Mouse (Mus musculus): ENCODE results near the gene Rimbp2. TPM values are rescaled to one million over a fixed set of nuclear protein-coding genes. Genes with fewer than 3 reads are reported as not detected.
"Not testable (repeated sequence)": the region's sequence is repeated elsewhere in the genome, so short reads cannot be mapped to it uniquely, and the experiment has no call there.

Gene Rimbp2
- polyA plus RNA-seq, 1 experiment from 2014 or later: 0.15 TPM

- H3K27me3 ChIP-seq: peaks cover 5% of the 10 kb centered on the region
- no peak overlapping the region for H3K4me3 ChIP-seq (replicated peaks)
- H3K4me1 ChIP-seq (replicated peaks): no peaks in the 10 kb centered on the region
- 75% methylated on average over 9 of the region's 9 CpGs for WGBS
- H3K36me3 ChIP-seq: no peaks in the 10 kb centered on the region
- no peak overlapping the region for H3K27ac ChIP-seq
- H3K9me3 ChIP-seq: no peaks in the 10 kb centered on the region
- no peak for ATAC-seq (ENCODE audit: insufficient number of reproducible peaks, insufficient read depth, low FRiP score, low TSS enrichment, low read depth)
- H3K9ac ChIP-seq (replicated peaks): no peak overlapping the region
- H3K4me2 ChIP-seq: no peak overlapping the region
Measured at GRCm38 (mm10) chr5:128745206-128745605, 208.1 kb downstream of the Rimbp2 start.

GRCm38 (mm10) chr5:128744351-128744750 is 208.9 kb downstream of the Rimbp2 start:
- WGBS: 82% methylated on average over 6 of the region's 6 CpGs
- H3K4me3 ChIP-seq (replicated peaks): no peak overlapping the region
- peaks cover 12% of the 10 kb centered on the region for H3K27me3 ChIP-seq
- H3K36me3 ChIP-seq: no peaks in the 10 kb centered on the region
- H3K4me1 ChIP-seq (replicated peaks): no peaks in the 10 kb centered on the region
- no peak overlapping the region for H3K27ac ChIP-seq
- no peak overlapping the region for H3K4me2 ChIP-seq
- no peak overlapping the region for H3K9ac ChIP-seq (replicated peaks)
- no peak for ATAC-seq (ENCODE audit: insufficient number of reproducible peaks, insufficient read depth, low FRiP score, low TSS enrichment, low read depth)
- no peaks in the 10 kb centered on the region for H3K9me3 ChIP-seq

- no peaks in the 10 kb centered on the region for H3K4me1 ChIP-seq (replicated peaks)
- WGBS: 32% methylated on average over 8 of the region's 8 CpGs
- H3K4me3 ChIP-seq (replicated peaks): no peak overlapping the region
- no peak for ATAC-seq (ENCODE audit: insufficient number of reproducible peaks, insufficient read depth, low FRiP score, low TSS enrichment, low read depth)
- H3K36me3 ChIP-seq: no peaks in the 10 kb centered on the region
- peaks cover 33% of the 10 kb centered on the region for H3K27me3 ChIP-seq
- no peaks in the 10 kb centered on the region for H3K9me3 ChIP-seq
- H3K27ac ChIP-seq: no peak overlapping the region
- H3K9ac ChIP-seq (replicated peaks): no peak overlapping the region
- H3K4me2 ChIP-seq: no peak overlapping the region
Measured at GRCm38 (mm10) chr5:128739838-128740171, 213.5 kb downstream of the Rimbp2 start.

GRCm38 (mm10) chr5:128739168-128739837 is 214.0 kb downstream of the Rimbp2 start:
- no peak overlapping the region for H3K4me2 ChIP-seq
- no peak for ATAC-seq (ENCODE audit: insufficient number of reproducible peaks, insufficient read depth, low FRiP score, low TSS enrichment, low read depth)

GRCm38 (mm10) chr5:128735921-128736320 is 217.4 kb downstream of the Rimbp2 start:
- Histone ChIP-seq H3K27ac (no peak overlapping the region), H3K36me3 (no peaks in the 10 kb centered on the region), H3K4me3 (replicated peaks) (no peak overlapping the region), H3K27me3 (peaks cover 33% of the 10 kb centered on the region), H3K4me1 (replicated peaks) (no peaks in the 10 kb centered on the region), H3K4me2 (no peak overlapping the region), H3K9ac (replicated peaks) (no peak overlapping the region), H3K9me3 (no peaks in the 10 kb centered on the region)
- WGBS: 77% methylated on average over 22 of the region's 22 CpGs
- no peak for ATAC-seq (ENCODE audit: insufficient number of reproducible peaks, insufficient read depth, low FRiP score, low TSS enrichment, low read depth)

More at GRCm38 (mm10) chr5:128739168-128739837, 214.0 kb downstream of the Rimbp2 start:
- Histone ChIP-seq H3K4me3 (replicated peaks) (no peak overlapping the region), H3K36me3 (no peaks in the 10 kb centered on the region), H3K9ac (replicated peaks) (no peak overlapping the region), H3K27ac (no peak overlapping the region), H3K27me3 (peaks cover 33% of the 10 kb centered on the region), H3K9me3 (no peaks in the 10 kb centered on the region), H3K4me1 (replicated peaks) (no peaks in the 10 kb centered on the region)
- WGBS: 42% methylated on average over 13 of the region's 17 CpGs

- H3K4me3 ChIP-seq (replicated peaks): no peak overlapping the region
- H3K27me3 ChIP-seq: peaks cover 17% of the 10 kb centered on the region; the same call in 1 of the 2 replicates
- ATAC-seq (ENCODE audit: insufficient number of reproducible peaks, insufficient read depth, low FRiP score, low TSS enrichment, low read depth): no peak
- H3K27ac ChIP-seq: no peak overlapping the region
- no peaks in the 10 kb centered on the region for H3K36me3 ChIP-seq
- no peak overlapping the region for H3K4me2 ChIP-seq
- no peaks in the 10 kb centered on the region for H3K9me3 ChIP-seq
- H3K4me1 ChIP-seq (replicated peaks): no peaks in the 10 kb centered on the region
- H3K9ac ChIP-seq (replicated peaks): no peak overlapping the region
- WGBS: 3% methylated on average over 6 of the region's 6 CpGs
Measured at GRCm38 (mm10) chr5:128733955-128734354, 219.3 kb downstream of the Rimbp2 start.

GRCm38 (mm10) chr5:128732416-128733014 is 220.8 kb downstream of the Rimbp2 start:
- no peaks in the 10 kb centered on the region for H3K9me3 ChIP-seq
- 70% methylated on average over 11 of the region's 11 CpGs for WGBS
- no peak for ATAC-seq (ENCODE audit: insufficient number of reproducible peaks, insufficient read depth, low FRiP score, low TSS enrichment, low read depth)
- no peak overlapping the region for H3K27ac ChIP-seq
- no peaks in the 10 kb centered on the region for H3K36me3 ChIP-seq
- H3K27me3 ChIP-seq: peaks cover 3% of the 10 kb centered on the region; the same call in 1 of the 2 replicates
- H3K4me3 ChIP-seq (replicated peaks): no peak overlapping the region
- no peaks in the 10 kb centered on the region for H3K4me1 ChIP-seq (replicated peaks)
- H3K4me2 ChIP-seq: no peak overlapping the region
- no peak overlapping the region for H3K9ac ChIP-seq (replicated peaks)

- Histone ChIP-seq H3K27me3 (no peaks in the 10 kb centered on the region), H3K36me3 (no peaks in the 10 kb centered on the region), H3K4me3 (replicated peaks) (no peak overlapping the region), H3K4me2 (no peak overlapping the region), H3K9me3 (no peaks in the 10 kb centered on the region), H3K9ac (replicated peaks) (no peak overlapping the region), H3K4me1 (replicated peaks) (no peaks in the 10 kb centered on the region), H3K27ac (no peak overlapping the region)
- ATAC-seq (ENCODE audit: insufficient number of reproducible peaks, insufficient read depth, low FRiP score, low TSS enrichment, low read depth): no peak
- WGBS: 42% methylated on average over 5 of the region's 5 CpGs
Measured at GRCm38 (mm10) chr5:128730634-128731033, 222.7 kb downstream of the Rimbp2 start.

GRCm38 (mm10) chr5:128729341-128729740 is 223.9 kb downstream of the Rimbp2 start:
- H3K4me2 ChIP-seq: no peak overlapping the region
- no peak overlapping the region for H3K27ac ChIP-seq
- H3K4me1 ChIP-seq (replicated peaks): no peaks in the 10 kb centered on the region
- no peaks in the 10 kb centered on the region for H3K27me3 ChIP-seq
- no peak overlapping the region for H3K9ac ChIP-seq (replicated peaks)
- 75% methylated on average over 5 of the region's 5 CpGs for WGBS
- H3K36me3 ChIP-seq: no peaks in the 10 kb centered on the region
- H3K4me3 ChIP-seq (replicated peaks): no peak overlapping the region
- no peak; the same call in 1 of the 2 replicates for ATAC-seq (ENCODE audit: insufficient number of reproducible peaks, insufficient read depth, low FRiP score, low TSS enrichment, low read depth)
- H3K9me3 ChIP-seq: no peaks in the 10 kb centered on the region

- H3K36me3 ChIP-seq; ATAC-seq (ENCODE audit: insufficient number of reproducible peaks, insufficient read depth, low FRiP score, low TSS enrichment, low read depth): not testable (repeated sequence)
Measured at GRCm38 (mm10) chr5:128720461-128720860, 232.8 kb downstream of the Rimbp2 start.

GRCm38 (mm10) chr5:128715171-128715570 is 238.1 kb downstream of the Rimbp2 start:
- no peak overlapping the region for H3K27ac ChIP-seq
- H3K9ac ChIP-seq (replicated peaks): no peak overlapping the region
- no peak overlapping the region for H3K4me3 ChIP-seq (replicated peaks)
- H3K4me1 ChIP-seq (replicated peaks): no peaks in the 10 kb centered on the region; the same call in 1 of the 2 replicates
- H3K4me2 ChIP-seq: no peak overlapping the region
- H3K36me3 ChIP-seq: no peaks in the 10 kb centered on the region
- 0 out of 2 replicates have a peak, but pooled peaks cover 3% of the 10 kb centered on the region for H3K9me3 ChIP-seq
- ATAC-seq (ENCODE audit: insufficient number of reproducible peaks, insufficient read depth, low FRiP score, low TSS enrichment, low read depth): no peak
- no peaks in the 10 kb centered on the region for H3K27me3 ChIP-seq
- WGBS: 84% methylated on average over 16 of the region's 16 CpGs

More at GRCm38 (mm10) chr5:128720461-128720860, 232.8 kb downstream of the Rimbp2 start:
- not testable (repeated sequence) for H3K4me1 ChIP-seq (replicated peaks); H3K9ac ChIP-seq (replicated peaks); H3K27me3 ChIP-seq; H3K4me3 ChIP-seq (replicated peaks); H3K27ac ChIP-seq; H3K9me3 ChIP-seq; H3K4me2 ChIP-seq
- 92% methylated on average over 11 of the region's 11 CpGs for WGBS
